Mouse (Mus musculus) embryonic facial prominence, embryonic 12.5 days (tissue): ENCODE results near the gene Olfr617. TPM values are rescaled to one million over a fixed set of nuclear protein-coding genes. Genes with fewer than 3 reads are reported as not detected.
"Not testable (repeated sequence)": the region's sequence is repeated elsewhere in the genome, so short reads cannot be mapped to it uniquely, and the experiment has no call there.

Experiments
- ATAC-seq: fragments of 200-750 bp; cut with Nextera tagmentation; 2 replicates; pipeline ENCODE4 v1.8.0; 2017; ENCODE audit not compliant: insufficient number of reproducible peaks, insufficient read depth, low FRiP score, low TSS enrichment
- H3K27ac ChIP-seq: fragments of 300-500 bp; sonication (generic); 2 replicates; pipeline ENCODE4 v1.5.1; 2016; ENCODE audit warnings: mild to moderate bottlenecking
- H3K27me3 ChIP-seq: fragments of 300-500 bp; sonication (generic); 2 replicates; pipeline ENCODE4 v1.6.1; 2016; ENCODE audit warnings: mild to moderate bottlenecking, moderate library complexity
- H3K36me3 ChIP-seq: fragments of 300-500 bp; sonication (generic); 2 replicates; pipeline ENCODE4 v1.6.1; 2016; ENCODE audit warnings: mild to moderate bottlenecking
- H3K4me1 ChIP-seq: fragments of 300-500 bp; sonication (generic); 2 replicates; pipeline ENCODE4 v1.6.1; 2016
- H3K4me2 ChIP-seq: fragments of 300-500 bp; sonication (generic); replicated peaks from 2 replicates; pipeline ENCODE4 v1.6.1; 2016; ENCODE audit warnings: mild to moderate bottlenecking, moderate library complexity
- H3K4me3 ChIP-seq: fragments of 300-500 bp; sonication (generic); 2 replicates; pipeline ENCODE4 v1.5.1; 2016; ENCODE audit warnings: mild to moderate bottlenecking
- H3K9ac ChIP-seq: fragments of 300-500 bp; sonication (generic); 2 replicates; pipeline ENCODE4 v1.6.1; 2016; ENCODE audit warnings: mild to moderate bottlenecking, moderate library complexity
- H3K9me3 ChIP-seq: fragments of 300-500 bp; sonication (generic); 2 replicates; pipeline ENCODE4 v1.6.1; 2016; ENCODE audit warnings: mild to moderate bottlenecking, moderate library complexity
- WGBS: fragments of 180-500 bp; shearing (Covaris S2); methylation state at CpG from one replicate; pipeline ENCODE4 v1.1.7; 2016; 5-methylcytosine and 5-hydroxymethylcytosine counted together
- microRNA-seq: library from miRNA; unstranded; fragments of <30 nt; microRNA quantifications from one replicate; pipeline ENCODE4, GENCODE M21; 2017
- polyA plus RNA-seq: library from polyadenylated mRNA; unstranded; fragments of >200 nt; fragmentation: Nextera tagmentation; extraction: Ambion mirVana; gene quantifications from 2 replicates; pipeline ENCODE4 v1.2.1, GENCODE M21; 2016

Olfr617 gene
- 0.15 TPM in 1 of 2 replicates, not detected in the other for polyA plus RNA-seq

DNA sequence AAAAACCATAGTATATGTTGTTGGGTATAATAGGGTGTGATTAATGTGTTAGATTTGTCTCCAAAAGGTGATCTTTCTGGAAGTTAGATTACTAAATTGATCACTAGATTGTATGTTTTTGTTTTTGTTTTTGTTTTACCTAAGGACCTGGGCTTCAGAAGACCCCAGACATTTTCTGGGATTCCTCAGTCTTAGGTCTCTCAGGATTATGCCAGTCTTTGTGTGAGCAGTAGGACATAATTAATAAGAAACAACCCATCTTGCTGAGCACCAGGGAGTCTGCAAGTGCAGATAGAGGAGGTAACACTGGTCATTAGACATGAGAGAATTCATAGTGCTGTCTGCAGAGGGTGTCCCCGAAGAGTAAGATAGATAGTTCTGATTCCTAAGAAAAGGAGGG lies at the start of gene Olfr617:
Gene Olfr617 (plus strand): TSS at position 301 of the 400 bp plus-strand sequence.
- H3K4me1 ChIP-seq: no peaks in the 10 kb centered on the region
- H3K27me3 ChIP-seq: no peaks in the 10 kb centered on the region
- ATAC-seq: no peak
- no peaks in the 10 kb centered on the region for H3K36me3 ChIP-seq
- H3K27ac ChIP-seq: no peak within 1 kb of the TSS
- no peak within 1 kb of the TSS for H3K4me2 ChIP-seq
- no peak within 1 kb of the TSS for H3K4me3 ChIP-seq
- H3K9ac ChIP-seq: no peak within 1 kb of the TSS
- H3K9me3 ChIP-seq: no peaks in the 10 kb centered on the region
- 81% methylated on average over 1 of the region's 1 CpGs for WGBS

DNA sequence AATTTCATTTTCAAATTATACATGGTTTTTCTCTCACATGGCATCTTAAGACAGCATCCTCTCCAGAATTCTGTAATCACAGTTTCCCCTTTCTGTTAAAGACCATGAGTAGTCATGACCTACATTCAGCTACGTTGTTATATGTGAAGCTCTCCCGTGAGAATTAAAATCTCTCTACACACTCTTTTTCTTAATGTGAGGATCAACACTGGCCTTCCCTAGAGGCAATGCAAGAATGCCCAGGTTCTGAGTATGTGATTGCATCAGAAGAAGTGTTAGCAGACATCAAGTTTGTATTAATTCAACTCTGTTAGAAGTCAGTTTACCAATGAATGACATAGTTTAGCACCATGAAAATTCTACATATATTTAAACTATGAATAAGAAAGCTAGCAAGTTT lies 30.2 kb upstream of the Olfr617 start, which contains the start of gene Olfr612:
Gene Olfr612 (minus strand): TSS at position 101 of the 400 bp plus-strand sequence.
- H3K27me3 ChIP-seq, H3K4me3 ChIP-seq, ATAC-seq, H3K9ac ChIP-seq, H3K9me3 ChIP-seq, H3K4me1 ChIP-seq, H3K36me3 ChIP-seq, H3K4me2 ChIP-seq, H3K27ac ChIP-seq: not testable (repeated sequence)
- WGBS: 87% methylated on average over 2 of the region's 2 CpGs

DNA sequence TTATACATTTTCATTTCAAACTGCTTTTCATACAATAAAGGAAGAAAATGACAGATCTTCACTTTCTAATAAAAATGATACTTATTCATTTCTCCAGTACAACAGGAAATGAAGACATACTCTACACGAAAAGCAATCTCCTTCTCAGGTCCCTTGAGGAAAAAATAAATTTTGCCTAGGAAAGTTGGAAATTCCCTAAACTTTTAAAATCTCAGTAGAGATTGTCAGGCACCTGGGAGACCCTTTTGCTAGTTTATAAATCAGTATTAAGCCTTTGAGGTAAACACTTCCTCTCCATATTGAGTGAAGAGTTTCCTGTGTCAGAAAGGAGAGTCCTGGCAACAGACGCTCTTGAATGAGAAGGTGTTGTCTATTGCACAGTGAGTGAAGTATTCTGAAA lies 25.1 kb upstream of the Olfr617 start, which contains the start of gene Olfr613:
Gene Olfr613 (plus strand): TSS at position 301 of the 400 bp plus-strand sequence.
- Histone ChIP-seq H3K27ac (no peak within 1 kb of the TSS), H3K27me3 (no peaks in the 10 kb centered on the region), H3K4me3 (no peak within 1 kb of the TSS), H3K9me3 (no peaks in the 10 kb centered on the region), H3K4me1 (no peaks in the 10 kb centered on the region), H3K36me3 (no peaks in the 10 kb centered on the region), H3K4me2 (no peak within 1 kb of the TSS), H3K9ac (no peak within 1 kb of the TSS)
- 74% methylated on average over 2 of the region's 2 CpGs for WGBS
- ATAC-seq: no peak

DNA sequence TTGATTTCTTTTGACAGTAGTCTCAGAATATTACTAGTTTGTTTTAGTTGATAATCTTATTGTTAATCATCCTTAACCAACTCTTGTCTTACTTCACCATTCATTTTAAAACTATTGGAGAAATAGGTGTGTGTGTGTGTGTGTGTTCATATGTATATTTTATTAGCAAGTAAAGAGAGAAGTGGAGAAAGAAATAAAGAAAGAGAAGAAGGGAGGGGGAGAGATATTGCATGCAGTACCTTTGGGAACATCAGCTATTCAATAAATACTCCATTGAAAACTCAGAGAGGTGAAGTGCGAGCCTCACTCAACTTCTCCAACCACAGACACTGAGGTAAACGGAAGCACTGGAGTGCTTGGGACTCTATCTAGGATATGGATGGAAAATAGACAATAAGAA lies 17.1 kb upstream of the Olfr617 start, which contains the start of gene Olfr615:
Gene Olfr615 (plus strand): TSS at position 301 of the 400 bp plus-strand sequence.
- Histone ChIP-seq H3K36me3 (no peaks in the 10 kb centered on the region), H3K4me1 (no peaks in the 10 kb centered on the region), H3K4me3 (no peak within 1 kb of the TSS), H3K4me2 (no peak within 1 kb of the TSS), H3K27ac (no peak within 1 kb of the TSS), H3K9ac (no peak within 1 kb of the TSS), H3K9me3 (no peaks in the 10 kb centered on the region), H3K27me3 (no peaks in the 10 kb centered on the region)
- ATAC-seq: no peak
- WGBS: 75% methylated on average over 2 of the region's 2 CpGs

- ATAC-seq: no peak
- H3K27ac ChIP-seq: no peak within 1 kb of the TSS
- no peak within 1 kb of the TSS for H3K4me3 ChIP-seq
- no peak within 1 kb of the TSS for H3K4me2 ChIP-seq
- WGBS: 77% methylated on average over 3 of the region's 3 CpGs
- H3K4me1 ChIP-seq: no peaks in the 10 kb centered on the region
- H3K9me3 ChIP-seq: no peaks in the 10 kb centered on the region
- H3K27me3 ChIP-seq: no peaks in the 10 kb centered on the region
- no peaks in the 10 kb centered on the region for H3K36me3 ChIP-seq
- no peak within 1 kb of the TSS for H3K9ac ChIP-seq
Observed at GRCm38 (mm10) chr7:103569043-103569442, 3.8 kb upstream of the Olfr617 start, which contains the start of gene Olfr616. Olfr616 (minus strand) TSS chr7:103569143.

- no peak for ATAC-seq
- no peak within 1 kb of the TSS for H3K27ac ChIP-seq
- no peak within 1 kb of the TSS for H3K4me3 ChIP-seq
- no peaks in the 10 kb centered on the region for H3K9me3 ChIP-seq
- no peaks in the 10 kb centered on the region for H3K4me1 ChIP-seq
- H3K9ac ChIP-seq: no peak within 1 kb of the TSS
- 59% methylated on average over 2 of the region's 2 CpGs for WGBS
- H3K36me3 ChIP-seq: no peaks in the 10 kb centered on the region
- no peaks in the 10 kb centered on the region for H3K27me3 ChIP-seq
- no peak within 1 kb of the TSS for H3K4me2 ChIP-seq
Observed at GRCm38 (mm10) chr7:103589803-103590202, 16.9 kb downstream of the Olfr617 start, which contains the start of gene Olfr618. Olfr618 (plus strand) TSS chr7:103590103.

- Histone ChIP-seq H3K36me3 (no peaks in the 10 kb centered on the region), H3K4me2 (no peak within 1 kb of the TSS)
- no peak for ATAC-seq
Observed at GRCm38 (mm10) chr7:103600275-103600674, 27.4 kb downstream of the Olfr617 start, which contains the start of gene Olfr619. Olfr619 (plus strand) TSS chr7:103600575.

DNA sequence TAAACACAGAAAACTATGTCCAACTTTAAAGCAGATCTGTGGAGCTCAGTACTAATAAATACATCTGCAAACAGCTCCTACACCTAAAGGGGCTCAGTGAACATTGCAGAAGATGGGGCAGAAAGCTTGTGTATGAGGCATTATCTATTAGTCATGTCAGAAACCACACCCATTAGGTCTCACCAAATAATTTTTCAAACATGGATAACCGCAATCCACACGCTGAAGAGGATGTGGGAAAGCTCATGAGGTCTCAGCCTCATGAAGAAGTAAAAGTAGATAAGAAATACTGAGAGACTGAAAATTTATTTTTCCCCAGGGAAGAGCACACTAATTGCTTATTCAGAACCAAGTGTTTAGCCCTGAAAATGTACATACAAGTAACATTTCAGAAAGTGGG lies 34.6 kb downstream of the Olfr617 start:
- Histone ChIP-seq H3K4me1 (no peaks in the 10 kb centered on the region), H3K4me2 (no peak overlapping the region), H3K9me3 (no peaks in the 10 kb centered on the region), H3K36me3 (no peaks in the 10 kb centered on the region), H3K9ac (no peak overlapping the region), H3K4me3 (no peak overlapping the region), H3K27ac (no peak overlapping the region), H3K27me3 (no peaks in the 10 kb centered on the region)
- ATAC-seq: no peak
- 85% methylated on average over 2 of the region's 2 CpGs for WGBS

More at GRCm38 (mm10) chr7:103600275-103600674, 27.4 kb downstream of the Olfr617 start, which contains the start of gene Olfr619:
- H3K9ac ChIP-seq: no peak within 1 kb of the TSS
- no peak within 1 kb of the TSS for H3K4me3 ChIP-seq
- no peaks in the 10 kb centered on the region for H3K27me3 ChIP-seq
- H3K27ac ChIP-seq: no peak within 1 kb of the TSS
- no peaks in the 10 kb centered on the region for H3K9me3 ChIP-seq
- H3K4me1 ChIP-seq: no peaks in the 10 kb centered on the region

DNA sequence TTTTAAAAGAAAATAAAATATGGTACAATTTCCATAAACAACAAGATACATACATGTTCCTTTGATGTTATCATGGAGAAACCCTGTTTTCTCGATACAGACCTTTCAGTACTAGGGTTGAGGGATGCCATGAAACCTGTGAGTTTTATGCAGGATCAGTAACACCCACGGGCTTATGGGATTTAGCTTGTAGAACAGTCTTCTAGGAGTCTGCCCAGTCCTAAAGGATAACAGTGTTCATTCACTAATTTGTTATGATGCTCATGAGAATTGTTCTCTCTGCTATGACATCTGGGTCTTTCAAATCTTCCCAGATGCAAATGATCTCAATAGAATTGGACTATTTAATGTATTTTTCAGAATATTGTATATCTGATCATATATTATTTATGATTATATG lies 39.6 kb downstream of the Olfr617 start, which contains the start of gene Olfr620:
Gene Olfr620 (minus strand): TSS at position 101 of the 400 bp plus-strand sequence.
- H3K36me3 ChIP-seq: no peaks in the 10 kb centered on the region

More for the DNA sequence above, 39.6 kb downstream of the Olfr617 start, which contains the start of gene Olfr620:
- Histone ChIP-seq H3K4me2 (no peak within 1 kb of the TSS), H3K9ac (no peak within 1 kb of the TSS), H3K27ac (no peak within 1 kb of the TSS), H3K4me1 (no peaks in the 10 kb centered on the region), H3K4me3 (no peak within 1 kb of the TSS), H3K27me3 (no peaks in the 10 kb centered on the region), H3K9me3 (no peaks in the 10 kb centered on the region)
- WGBS: 73% methylated on average over 2 of the region's 2 CpGs
- no peak for ATAC-seq

Small RNA genes within 50 kb of the gene (microRNA-seq; reads per million reads assigned to microRNA genes)
- gene Gm26506: not detected

Other genes with a start within 250 kb of the Olfr617 start
- gene Olfr598, start 249.5 kb upstream of the Olfr617 start, polyA plus RNA-seq: not detected in 2 replicates
- gene Olfr599, start 237.1 kb upstream of the Olfr617 start, polyA plus RNA-seq: not detected in 2 replicates
- not detected in 2 replicates for gene Olfr600, start 223.4 kb upstream of the Olfr617 start, polyA plus RNA-seq
- not detected in 2 replicates for gene Olfr601, start 210.4 kb upstream of the Olfr617 start, polyA plus RNA-seq
- gene Olfr603, start 186.9 kb upstream of the Olfr617 start, polyA plus RNA-seq: not detected in 2 replicates
- not detected in 2 replicates for gene Usp17lc, start 158.0 kb upstream of the Olfr617 start, polyA plus RNA-seq
- not detected in 2 replicates for gene Olfr605, start 127.6 kb upstream of the Olfr617 start, polyA plus RNA-seq
- not detected in 2 replicates for gene Olfr606, start 124.0 kb upstream of the Olfr617 start, polyA plus RNA-seq
- not detected in 2 replicates for gene Olfr607, start 108.9 kb upstream of the Olfr617 start, polyA plus RNA-seq
- not detected in 2 replicates for gene Olfr608, start 103.2 kb upstream of the Olfr617 start, polyA plus RNA-seq
- gene Olfr609, start 75.0 kb upstream of the Olfr617 start, polyA plus RNA-seq: not detected in 2 replicates
- gene Olfr610, start 60.9 kb upstream of the Olfr617 start, polyA plus RNA-seq: not detected in 2 replicates
- not detected in 2 replicates for gene Olfr611, start 52.2 kb upstream of the Olfr617 start, polyA plus RNA-seq
- not detected in 2 replicates for gene Olfr612, start 30.3 kb upstream of the Olfr617 start, polyA plus RNA-seq
- gene Olfr613, start 25.0 kb upstream of the Olfr617 start, polyA plus RNA-seq: not detected in 2 replicates
- not detected in 2 replicates for gene Olfr615, start 17.0 kb upstream of the Olfr617 start, polyA plus RNA-seq
- gene Olfr616, start 3.9 kb upstream of the Olfr617 start, polyA plus RNA-seq: not detected in 2 replicates
- gene Olfr618, start 17.0 kb downstream of the Olfr617 start, polyA plus RNA-seq: not detected in 2 replicates
- not detected in 2 replicates for gene Olfr619, start 27.5 kb downstream of the Olfr617 start, polyA plus RNA-seq
- gene Olfr620, start 39.5 kb downstream of the Olfr617 start, polyA plus RNA-seq: not detected in 2 replicates
- gene Olfr622, start 69.6 kb downstream of the Olfr617 start, polyA plus RNA-seq: not detected in 2 replicates
- gene Olfr623, start 90.6 kb downstream of the Olfr617 start, polyA plus RNA-seq: not detected in 2 replicates
- gene Olfr624, start 98.1 kb downstream of the Olfr617 start, polyA plus RNA-seq: 0.04 and 0.10 TPM in 2 replicates
- gene Olfr625-ps1, start 109.7 kb downstream of the Olfr617 start, polyA plus RNA-seq: not detected in 2 replicates
- not detected in 2 replicates for gene Olfr243, start 141.6 kb downstream of the Olfr617 start, polyA plus RNA-seq
- not detected in 2 replicates for gene Olfr628, start 157.3 kb downstream of the Olfr617 start, polyA plus RNA-seq
- not detected in 2 replicates for gene Olfr629, start 171.9 kb downstream of the Olfr617 start, polyA plus RNA-seq
- gene Olfr630, start 184.3 kb downstream of the Olfr617 start, polyA plus RNA-seq: not detected in 2 replicates
- not detected in 2 replicates for gene Olfr69, start 198.5 kb downstream of the Olfr617 start, polyA plus RNA-seq
- not detected in 2 replicates for gene Olfr68, start 206.6 kb downstream of the Olfr617 start, polyA plus RNA-seq
- gene Olfr67, start 218.8 kb downstream of the Olfr617 start, polyA plus RNA-seq: not detected in 2 replicates
- 883 and 936 TPM in 2 replicates for gene Hbb-bt, start 240.9 kb downstream of the Olfr617 start, polyA plus RNA-seq